Mouse (Mus musculus) heart, adult 10 weeks (tissue): ENCODE results near the gene Zfp692. TPM values are rescaled to one million over a fixed set of nuclear protein-coding genes. Genes with fewer than 3 reads are reported as not detected.

Experiments
- polyA plus RNA-seq: library from polyadenylated mRNA; stranded (reverse); fragments of 350-450 nt; fragmentation: Illumina TruSeq; extraction: RNeasy Lipid Tissue Mini Kit (QIAGEN cat#74804); gene quantifications from one replicate; pipeline ENCODE4 v1.2.3, GENCODE M21; 2014; ENCODE audit warnings: low read depth, low replicate concordance

Zfp692 gene
- 8.9 TPM for polyA plus RNA-seq

GRCm38 (mm10) chr11:58306860-58307308 is at the start of gene Zfp692:
Zfp692 (plus strand) TSS chr11:58307069.

GRCm38 (mm10) chr11:58274572-58274971 is 32.3 kb upstream of the Zfp692 start, which contains the start of gene 4930438A08Rik:
4930438A08Rik (plus strand) TSS chr11:58274799.

DNA sequence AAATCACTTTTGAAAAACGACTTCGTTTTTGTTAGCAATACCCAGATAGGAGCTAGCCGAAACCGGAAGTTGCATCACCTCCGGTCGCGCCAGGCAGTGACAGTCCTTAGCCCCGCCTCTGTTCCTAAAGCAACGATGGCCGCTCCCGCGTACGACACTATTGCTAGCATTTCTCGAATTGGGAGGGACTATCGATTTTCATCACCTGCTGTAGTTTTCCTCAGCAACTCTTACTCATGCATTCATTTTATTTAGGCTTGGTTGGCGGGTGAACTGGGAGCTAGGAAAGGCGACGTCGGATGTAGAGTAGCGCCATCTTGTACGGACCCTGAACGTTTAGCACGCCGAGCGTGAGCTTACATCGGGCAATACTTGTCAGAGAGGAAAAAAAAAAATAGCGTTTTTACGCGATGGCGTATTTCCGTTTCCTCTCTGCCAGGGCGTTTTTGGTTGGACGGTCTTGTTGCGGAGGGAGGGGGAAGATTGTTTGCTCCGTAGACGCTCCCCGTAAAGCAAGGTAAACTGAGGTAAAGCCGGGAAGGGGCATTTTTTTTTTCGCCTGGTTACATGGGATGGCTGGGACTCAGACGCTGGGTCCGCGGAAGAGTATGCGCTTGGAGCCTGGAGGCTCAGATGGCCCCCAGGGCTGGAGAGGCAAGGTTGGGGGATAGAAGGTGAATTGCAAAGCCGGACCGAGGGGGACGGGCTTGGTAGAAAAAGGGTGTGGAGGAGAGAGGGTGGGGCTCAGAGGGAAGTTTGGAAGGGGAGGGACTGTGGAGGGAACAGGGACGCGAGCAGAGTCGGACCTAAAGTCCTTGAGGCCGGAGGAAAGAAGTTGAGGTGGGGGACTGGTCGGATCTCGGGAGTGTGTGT is 23.6 kb downstream of the Zfp692 start, which contains the start of the genes Zfp672 and Sh3bp5l:
Gene Zfp672 (minus strand): TSS at position 64 of the 873 bp plus-strand sequence.
Gene Sh3bp5l (plus strand): TSS at position 449 of the 873 bp plus-strand sequence.

Other genes with a start within 250 kb of the Zfp692 start
- not detected for gene Gm12248, start 213.9 kb upstream of the Zfp692 start, polyA plus RNA-seq
- gene Cnot8, start 202.9 kb upstream of the Zfp692 start, polyA plus RNA-seq, result 45.8 TPM
- 6.6 TPM for gene Gemin5, start 138.5 kb upstream of the Zfp692 start, polyA plus RNA-seq
- 71.7 TPM for gene Mrpl22, start 135.4 kb upstream of the Zfp692 start, polyA plus RNA-seq
- gene Igtp, start 107.5 kb upstream of the Zfp692 start, polyA plus RNA-seq, result 17.0 TPM
- gene Irgm2, start 107.5 kb upstream of the Zfp692 start, polyA plus RNA-seq, result 13.4 TPM
- not detected for gene 4930438A08Rik, start 32.3 kb upstream of the Zfp692 start, polyA plus RNA-seq
- gene Zfp672, start 23.3 kb downstream of the Zfp692 start, polyA plus RNA-seq, result 47.2 TPM
- 29.4 TPM for gene Sh3bp5l, start 23.7 kb downstream of the Zfp692 start, polyA plus RNA-seq
- not detected for gene Lypd8, start 72.0 kb downstream of the Zfp692 start, polyA plus RNA-seq
- gene 1810065E05Rik, start 114.0 kb downstream of the Zfp692 start, polyA plus RNA-seq, result not detected
- not detected for gene Gm12253, start 125.5 kb downstream of the Zfp692 start, polyA plus RNA-seq
- gene Lypd9, start 145.9 kb downstream of the Zfp692 start, polyA plus RNA-seq, result not detected
- not detected for gene Olfr30, start 155.2 kb downstream of the Zfp692 start, polyA plus RNA-seq
- gene Olfr332, start 185.5 kb downstream of the Zfp692 start, polyA plus RNA-seq, result not detected
- gene Olfr331, start 195.5 kb downstream of the Zfp692 start, polyA plus RNA-seq, result not detected
- gene Olfr330, start 227.8 kb downstream of the Zfp692 start, polyA plus RNA-seq, result not detected
- gene Olfr329-ps, start 239.4 kb downstream of the Zfp692 start, polyA plus RNA-seq, result not detected
- gene Olfr328, start 248.6 kb downstream of the Zfp692 start, polyA plus RNA-seq, result not detected